Mouse (Mus musculus): ENCODE results near the gene Tfcp2l1. TPM values are rescaled to one million over a fixed set of nuclear protein-coding genes. Genes with fewer than 3 reads are reported as not detected.
A peak's percentile ranks its signal among the peaks of the same experiment; 100 is the strongest.

The Tfcp2l1 gene
- total RNA-seq, 2 experiments from 2014 or later = 1.8 to 2.3 TPM

DNA sequence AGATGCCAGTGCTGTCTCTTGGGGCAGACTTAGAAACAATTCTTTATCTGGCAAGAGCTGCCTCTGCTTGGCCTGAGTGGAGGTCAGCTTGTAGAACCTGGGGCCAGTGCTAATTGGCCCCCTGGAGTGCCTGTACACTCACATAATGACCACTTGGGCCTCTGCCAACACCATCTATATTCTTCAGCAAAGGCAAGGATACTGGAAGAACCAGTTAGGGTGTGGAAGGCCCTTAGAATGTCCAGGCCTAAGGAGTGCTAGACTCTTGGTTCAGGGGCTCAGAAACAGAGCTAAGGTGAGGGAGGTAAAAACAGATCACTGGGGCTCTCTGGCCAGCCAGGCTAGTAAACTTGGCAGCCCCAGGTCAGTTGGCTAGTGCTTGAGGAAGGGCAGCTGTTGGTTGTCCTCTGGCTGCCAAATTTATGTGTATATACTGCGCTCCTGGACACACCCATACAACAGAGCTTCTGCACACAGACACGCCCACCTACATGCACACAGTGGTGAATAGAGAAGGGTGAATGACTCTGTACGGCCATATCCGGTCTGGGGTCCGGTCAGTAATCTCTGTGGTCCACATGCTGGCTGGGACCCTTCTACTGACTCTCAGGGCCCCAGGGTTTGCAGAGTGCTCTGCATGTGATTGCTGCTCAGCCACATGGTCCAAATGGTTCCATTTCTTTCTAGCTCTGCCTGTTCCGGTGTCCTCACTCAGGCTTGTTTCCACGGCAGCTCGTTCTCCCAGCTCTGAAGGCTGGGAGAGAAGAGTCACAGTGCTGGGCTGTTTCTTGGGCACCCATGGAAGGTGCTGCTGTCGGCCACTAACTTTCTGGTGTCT lies 22.4 kb downstream of the Tfcp2l1 start:
- peak; percentile 19 for DNase-seq
- intact Hi-C loops (cut with DNase I) = no loop called here

DNA sequence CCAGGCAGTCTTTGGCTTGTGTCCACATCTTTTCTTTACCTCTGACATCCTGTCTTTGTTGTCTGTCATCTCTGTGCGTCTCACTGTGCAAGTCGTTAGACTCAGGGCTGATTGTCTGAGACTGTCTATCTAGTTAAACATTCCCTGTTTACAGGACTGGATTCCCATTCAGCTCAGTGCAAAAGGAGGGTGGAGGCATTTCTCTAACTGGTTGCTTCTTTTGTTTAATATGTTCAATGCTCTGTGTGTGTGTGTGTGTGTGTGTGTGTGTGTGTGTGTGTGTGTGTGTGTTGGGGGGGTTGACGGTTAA lies 23.0 kb downstream of the Tfcp2l1 start:
- no peak for DNase-seq
- intact Hi-C loops (cut with DNase I) = no loop called here

DNA sequence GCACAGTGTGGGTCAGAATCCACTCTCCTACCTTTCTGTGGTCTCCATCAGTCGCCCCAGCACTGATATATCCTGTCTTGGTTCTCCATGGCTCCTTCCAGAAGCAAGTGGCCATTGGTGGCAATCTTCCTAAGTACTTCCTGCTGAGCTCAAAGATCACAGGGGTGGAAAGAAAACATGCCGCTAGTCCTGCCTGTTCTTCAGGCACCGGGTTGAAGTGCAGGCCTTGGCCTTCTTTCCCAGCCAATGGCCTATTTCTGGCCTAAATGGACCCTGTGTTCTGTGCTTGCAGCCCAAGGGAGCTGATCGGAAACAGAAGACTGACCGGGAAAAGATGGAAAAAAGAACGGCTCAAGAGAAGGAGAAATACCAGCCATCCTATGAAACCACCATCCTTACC lies 31.0 kb downstream of the Tfcp2l1 start:
- intact Hi-C loops (cut with DNase I) = no loop called here
- no peak for DNase-seq

DNA sequence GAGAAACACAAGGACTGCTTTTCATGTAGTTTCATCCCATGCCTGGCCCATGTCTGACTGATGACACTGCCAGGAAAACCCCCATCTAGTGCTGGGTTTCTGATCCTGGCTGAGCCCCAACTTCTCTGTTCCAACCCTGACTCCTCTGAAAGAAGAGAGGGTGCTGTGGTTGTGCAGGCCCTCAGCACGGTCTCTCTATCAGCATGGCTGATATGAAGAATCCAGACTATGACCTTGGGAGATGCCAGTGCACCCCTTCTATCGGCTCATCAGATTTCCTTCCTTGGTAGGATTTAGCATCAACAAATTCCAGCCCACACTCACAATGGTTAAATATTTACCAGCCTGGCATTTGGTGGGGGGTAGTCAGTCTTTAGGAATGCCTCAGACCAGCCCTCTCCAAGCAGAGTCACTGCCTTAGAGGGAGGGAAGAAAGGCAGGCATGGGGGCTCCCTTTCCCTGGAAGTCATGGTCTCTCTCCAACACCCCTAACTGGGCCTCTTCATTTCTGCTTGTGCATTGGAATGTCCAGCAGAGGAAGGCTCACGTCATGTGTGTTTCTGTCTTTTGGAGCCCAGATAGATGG lies 33.2 kb downstream of the Tfcp2l1 start:
- DNase-seq = no peak
- intact Hi-C loops (cut with DNase I) = no loop called here

DNA sequence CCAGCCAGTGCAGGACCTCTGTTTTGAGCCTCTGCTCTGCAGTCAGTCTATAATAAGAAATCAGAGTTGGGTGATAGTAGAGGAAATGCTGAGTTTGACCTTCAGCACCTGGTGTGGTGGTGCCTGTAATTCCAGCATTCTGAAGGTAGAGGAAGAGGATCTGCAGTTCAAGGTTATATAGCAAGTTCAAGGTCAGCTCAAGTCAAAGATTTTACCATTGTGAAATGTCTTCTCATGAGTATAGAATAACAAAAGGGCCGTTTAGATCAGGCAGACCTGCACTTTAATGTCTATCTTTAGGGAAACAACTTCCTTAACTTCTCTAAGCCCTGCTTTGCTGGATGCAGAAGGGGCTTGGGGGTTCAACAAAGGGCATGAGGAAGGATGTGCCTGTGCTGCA lies 35.3 kb downstream of the Tfcp2l1 start:
- intact Hi-C loops (cut with DNase I) = no loop called here

DNA sequence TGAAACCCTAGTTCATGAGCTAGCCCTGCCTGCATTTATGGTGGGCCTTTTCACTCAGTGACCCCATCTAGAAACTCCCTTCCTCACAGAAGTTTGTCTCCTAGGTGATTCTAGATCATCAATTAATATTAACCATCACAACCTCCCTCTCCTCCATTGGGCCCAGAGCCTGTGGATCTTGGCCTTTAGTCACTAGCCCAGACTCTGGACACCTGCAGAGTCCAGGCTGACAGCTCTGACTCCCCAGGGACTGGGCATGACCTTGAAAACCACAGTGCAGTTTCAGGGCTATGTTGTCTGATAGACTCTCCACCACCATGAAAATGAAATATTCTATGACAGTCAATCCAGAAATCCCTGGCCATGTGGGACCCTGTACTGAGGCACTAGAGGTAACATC lies 39.8 kb downstream of the Tfcp2l1 start:
- no peak for DNase-seq
- intact Hi-C loops (cut with DNase I) = no loop called here

More for the DNA sequence above, 35.3 kb downstream of the Tfcp2l1 start:
- DNase-seq = no peak

DNA sequence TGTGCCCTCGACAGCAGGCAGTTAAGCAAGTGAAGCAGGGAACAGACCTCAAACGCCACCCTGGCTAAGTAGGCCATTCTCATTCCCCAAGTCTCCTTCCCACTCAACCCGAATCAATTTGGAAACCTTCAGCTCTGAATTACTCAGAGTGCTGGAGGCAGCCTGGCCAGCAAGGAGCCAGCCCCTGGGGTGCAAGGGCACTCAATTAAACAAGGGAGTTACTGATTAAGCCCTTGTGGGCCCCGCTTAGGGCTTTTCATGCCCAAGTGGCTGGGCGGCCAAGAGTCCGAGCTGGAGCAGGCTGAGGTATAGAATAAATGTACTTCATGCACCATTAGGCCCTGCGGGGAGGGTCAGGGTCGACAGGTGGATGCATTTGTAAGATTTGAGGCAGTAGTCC lies 44.5 kb downstream of the Tfcp2l1 start:
- intact Hi-C loops (cut with DNase I) = no loop called here
- peak; percentile 10 for DNase-seq

DNA sequence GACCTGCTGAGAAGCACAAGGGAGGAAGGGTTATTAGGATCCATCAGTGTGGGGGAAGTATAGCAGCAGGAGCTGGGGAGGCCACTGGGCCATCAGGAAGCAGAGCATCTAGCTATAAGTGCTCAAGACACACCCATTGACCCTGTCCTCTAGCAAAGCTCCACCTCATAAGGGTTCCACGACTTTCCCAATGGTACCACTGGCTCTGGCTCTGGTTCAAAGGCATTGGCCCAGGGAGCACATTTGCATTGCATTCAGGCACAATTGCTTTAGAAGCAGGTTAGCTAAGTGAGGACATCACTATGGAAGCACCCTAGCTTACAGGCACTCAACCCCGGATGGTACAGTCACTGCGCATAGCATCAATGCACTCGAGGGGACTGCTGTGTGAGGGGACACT lies 46.4 kb downstream of the Tfcp2l1 start:
- intact Hi-C loops (cut with DNase I) = no loop called here
- no peak for DNase-seq

DNA sequence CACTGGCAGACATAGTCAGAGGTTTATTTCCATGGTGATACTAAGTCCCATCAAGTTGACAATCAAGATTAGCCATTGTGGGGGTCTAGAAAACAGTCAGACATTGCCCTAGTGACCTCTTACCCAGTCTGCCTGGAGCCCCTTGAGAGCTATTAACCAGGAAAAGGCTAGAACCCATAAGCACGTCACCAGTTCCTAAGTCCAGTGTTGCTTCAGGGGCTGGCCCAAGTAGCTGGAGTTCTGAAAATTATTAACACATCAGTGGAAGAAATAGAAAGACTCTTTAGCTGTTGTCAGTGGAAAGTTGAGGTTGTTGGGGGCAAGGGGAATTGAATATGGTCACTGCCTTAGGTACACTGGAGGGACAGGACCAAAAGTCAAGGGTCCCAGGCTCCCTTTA lies 54.2 kb downstream of the Tfcp2l1 start:
- DNase-seq = no peak
- intact Hi-C loops (cut with DNase I) = no loop called here

DNA sequence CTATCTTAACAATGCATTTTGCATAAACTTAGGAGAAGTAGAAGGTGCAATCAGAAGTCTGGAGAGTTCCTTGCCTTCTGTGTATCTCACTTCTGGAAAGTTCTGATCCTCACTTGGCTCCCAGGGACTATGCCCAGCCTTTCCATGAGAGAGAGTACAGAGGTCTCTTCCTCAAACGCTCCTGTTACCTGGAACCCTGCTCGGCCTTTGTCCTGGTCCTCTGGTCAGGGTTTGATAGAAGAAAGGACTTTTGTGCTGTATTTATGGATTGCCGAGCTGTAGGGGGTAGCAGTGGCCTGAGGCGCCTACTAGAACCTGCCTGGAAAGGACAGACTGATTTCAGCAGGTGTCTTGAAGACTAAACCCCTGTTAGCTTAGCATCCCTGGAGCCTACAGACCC lies 55.9 kb downstream of the Tfcp2l1 start:
- intact Hi-C loops (cut with DNase I) = no loop called here
- DNase-seq = no peak

DNA sequence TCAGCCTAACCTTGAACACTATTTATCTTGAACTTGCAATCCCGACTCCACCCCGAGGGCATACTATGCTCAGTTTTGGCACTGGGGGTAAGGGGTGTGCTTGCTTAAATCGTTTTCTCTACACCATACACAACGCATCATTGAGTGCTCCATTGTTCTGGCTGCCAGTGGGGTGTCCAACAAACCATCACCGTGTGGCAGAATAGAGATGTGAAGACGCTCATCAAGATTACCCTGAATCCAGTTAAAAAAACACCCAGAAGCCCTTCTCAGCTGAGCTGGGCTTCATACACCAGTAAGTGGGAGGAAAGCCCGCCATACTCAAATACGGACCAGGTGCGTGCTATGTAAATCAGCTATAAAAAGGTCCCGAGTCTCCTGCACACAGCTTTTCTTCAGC lies 60.0 kb downstream of the Tfcp2l1 start:
- intact Hi-C loops (cut with DNase I) = no loop called here
- no peak for DNase-seq

DNA sequence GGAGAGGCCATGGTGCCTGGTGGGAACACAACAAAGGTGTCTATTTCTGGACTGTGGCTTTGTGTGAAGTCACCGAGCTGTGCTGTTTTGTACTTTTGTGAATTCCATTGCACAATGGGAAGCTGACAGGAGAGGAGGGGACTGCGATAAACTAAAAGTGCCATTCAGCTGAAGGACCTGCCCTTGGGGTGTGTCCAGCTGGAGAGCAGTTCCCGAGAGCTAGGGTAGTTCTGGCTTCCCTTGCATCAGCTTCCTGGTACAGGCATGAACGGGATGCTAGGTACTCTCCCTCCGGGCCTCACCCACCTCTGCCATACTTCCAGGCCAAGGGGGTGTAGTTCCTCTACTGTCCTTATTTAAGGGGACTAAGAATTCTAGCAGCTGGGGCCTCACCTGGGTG lies 62.1 kb downstream of the Tfcp2l1 start:
- DNase-seq = no peak
- intact Hi-C loops (cut with DNase I) = no loop called here

DNA sequence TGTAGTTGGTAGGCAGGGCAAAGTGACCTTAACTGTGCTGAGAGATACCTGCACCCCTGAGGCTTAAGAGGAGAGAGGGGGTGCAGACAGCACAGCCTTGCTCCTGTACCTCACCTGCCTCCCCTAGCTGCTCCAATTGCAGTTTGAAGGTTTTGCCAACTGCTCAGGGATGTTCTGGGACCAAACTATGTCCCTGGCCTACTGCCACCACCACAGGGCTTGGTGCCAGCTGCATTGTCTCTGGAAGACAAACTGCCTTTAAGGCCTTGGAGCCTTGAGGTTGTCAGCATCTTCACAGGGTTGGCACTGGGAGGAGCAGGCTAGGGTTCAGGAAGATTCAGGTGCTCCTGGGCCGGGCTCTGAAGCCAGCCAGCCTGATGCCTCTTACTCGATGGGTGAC lies 66.7 kb downstream of the Tfcp2l1 start:
- DNase-seq = peak; percentile 54
- intact Hi-C loops (cut with DNase I) = no loop called here

DNA sequence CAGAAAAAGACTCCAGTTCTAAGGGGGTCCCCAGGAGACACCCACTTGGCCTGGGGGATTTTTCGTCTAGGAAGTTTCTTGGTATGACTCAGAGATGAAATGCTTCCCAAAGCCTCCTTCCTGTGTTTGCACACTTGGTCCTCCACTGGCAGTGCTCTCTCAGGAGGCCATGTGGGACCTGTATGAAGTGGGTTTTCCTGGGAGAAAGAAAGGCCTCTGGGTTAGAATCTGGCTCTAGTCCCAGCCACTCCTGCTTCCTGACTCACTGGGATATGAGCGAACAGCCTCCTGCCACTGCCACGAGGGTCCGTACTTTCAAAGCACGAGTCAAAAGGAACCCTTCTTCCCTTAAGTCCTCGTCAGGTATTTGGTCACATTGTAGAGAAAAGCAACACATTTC lies 70.2 kb downstream of the Tfcp2l1 start:
- intact Hi-C loops (cut with DNase I) = no loop called here
- no peak for DNase-seq

DNA sequence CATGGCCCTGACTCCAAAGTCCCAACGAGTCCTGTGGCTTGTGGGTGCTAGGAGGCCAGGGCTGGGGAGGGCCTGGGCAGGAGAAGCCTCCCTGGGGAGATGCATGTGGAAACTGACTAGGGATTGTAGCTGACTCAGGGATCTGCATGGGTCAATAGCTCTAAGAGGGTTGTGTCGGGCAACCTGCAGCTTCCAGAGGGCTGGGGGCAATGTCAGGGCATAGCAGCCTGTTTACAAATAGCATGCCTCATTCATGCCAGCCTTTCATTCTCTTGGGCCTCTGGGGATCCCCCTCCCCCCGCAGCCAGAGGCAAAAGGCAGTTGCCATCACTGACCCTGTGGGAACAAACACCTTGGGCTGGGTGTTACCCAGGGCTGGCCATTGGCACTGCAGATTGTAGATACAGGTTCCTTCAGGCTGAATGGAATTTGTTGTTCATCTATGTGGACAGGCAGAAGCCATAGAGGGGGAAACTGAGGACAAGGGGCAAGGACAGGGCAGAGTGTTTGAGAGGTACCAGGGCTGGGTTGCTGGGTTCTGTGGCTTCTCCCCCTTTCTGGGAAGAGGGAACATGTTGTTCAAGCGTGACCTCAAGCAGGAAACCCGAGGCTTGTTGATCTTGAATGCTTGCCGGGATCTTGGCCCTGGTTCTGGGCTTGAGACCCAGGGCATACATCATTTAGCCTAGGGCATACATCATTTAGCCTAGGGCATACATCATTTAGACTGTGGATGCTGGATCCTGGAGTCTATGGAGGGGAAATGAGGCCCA lies 71.6 kb downstream of the Tfcp2l1 start:
- intact Hi-C loops (cut with DNase I) = no loop called here

DNA sequence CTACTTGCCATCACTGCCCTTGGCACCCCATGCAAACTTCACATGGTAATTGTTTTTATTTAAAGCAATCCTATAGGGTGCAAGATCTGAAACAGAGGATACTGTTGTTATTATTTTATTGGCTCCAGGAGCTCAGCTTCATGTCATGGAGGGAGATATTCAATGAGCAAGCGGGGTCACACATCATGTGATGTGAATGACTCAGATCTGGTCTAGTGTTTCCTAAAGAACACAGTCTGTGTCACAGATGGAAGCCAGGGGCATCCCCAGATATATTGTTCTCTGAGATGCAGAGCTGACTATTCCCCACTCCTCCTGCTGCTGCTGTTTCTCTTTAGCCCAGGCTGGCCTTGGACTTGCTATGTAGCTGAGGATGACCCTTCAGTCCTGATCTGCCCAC lies 72.2 kb downstream of the Tfcp2l1 start:
- intact Hi-C loops (cut with DNase I) = no loop called here
- DNase-seq = no peak

More for the DNA sequence above, 71.6 kb downstream of the Tfcp2l1 start:
- DNase-seq = no peak

DNA sequence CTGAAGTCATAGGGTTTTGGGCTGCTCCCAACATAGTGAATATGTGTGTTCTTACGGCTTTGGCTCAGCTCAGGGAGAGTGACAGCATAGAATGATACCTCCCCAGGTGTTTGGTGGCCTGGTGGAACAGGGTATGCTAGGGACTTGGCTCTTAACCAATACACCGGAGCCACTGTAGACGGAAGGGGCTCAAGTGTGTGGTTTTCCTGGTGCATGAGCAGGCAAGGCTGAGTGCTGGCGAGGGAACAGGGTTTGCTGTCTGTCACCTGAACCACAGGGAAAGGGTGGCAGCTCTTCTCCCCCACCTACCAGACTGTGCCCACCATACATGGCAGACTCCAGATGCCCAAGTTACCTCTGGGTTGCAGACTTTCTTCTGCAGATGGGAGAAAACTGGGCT lies 83.9 kb downstream of the Tfcp2l1 start:
- intact Hi-C loops (cut with DNase I) = no loop called here
- DNase-seq = no peak

DNA sequence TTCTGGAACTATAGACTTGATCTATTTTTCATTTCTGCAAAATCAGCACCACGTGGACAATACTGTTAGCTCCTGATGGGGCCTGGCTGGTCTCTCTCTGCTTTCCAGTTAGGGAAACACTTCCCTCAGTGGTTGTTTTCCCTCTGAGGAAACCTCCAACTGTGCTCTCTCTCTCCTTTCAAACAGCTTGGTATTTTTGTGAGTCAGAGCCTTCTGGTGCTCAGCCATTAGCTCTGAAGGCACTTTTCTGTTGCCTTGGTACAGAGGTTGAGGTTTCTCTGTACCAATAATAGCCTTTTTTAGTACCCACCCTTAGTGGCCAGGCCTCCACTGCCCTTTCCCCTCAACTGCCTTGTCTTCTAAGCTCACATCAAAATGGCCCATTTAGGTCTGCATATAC lies 88.5 kb downstream of the Tfcp2l1 start:
- no peak for DNase-seq
- intact Hi-C loops (cut with DNase I) = no loop called here

DNA sequence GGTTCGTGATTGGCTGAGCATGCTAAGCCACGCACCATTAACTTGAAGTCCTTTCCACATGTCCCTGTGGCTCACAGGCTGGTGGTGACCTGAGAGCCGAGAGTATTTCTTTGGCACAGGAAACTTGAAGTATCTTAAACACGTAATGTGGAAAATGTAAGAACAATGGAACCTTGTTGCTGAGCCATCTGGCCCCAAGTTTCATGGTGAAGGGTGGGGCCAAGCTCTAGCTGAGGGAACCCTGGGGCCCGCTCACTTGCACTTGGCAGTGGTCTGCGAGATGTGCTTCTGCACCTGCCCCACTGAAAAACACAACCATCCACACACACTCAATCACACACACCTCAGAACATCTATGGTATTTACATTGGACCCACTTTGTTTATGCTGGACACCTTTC lies 90.3 kb downstream of the Tfcp2l1 start:
- intact Hi-C loops (cut with DNase I) = no loop called here
- DNase-seq = no peak

DNA sequence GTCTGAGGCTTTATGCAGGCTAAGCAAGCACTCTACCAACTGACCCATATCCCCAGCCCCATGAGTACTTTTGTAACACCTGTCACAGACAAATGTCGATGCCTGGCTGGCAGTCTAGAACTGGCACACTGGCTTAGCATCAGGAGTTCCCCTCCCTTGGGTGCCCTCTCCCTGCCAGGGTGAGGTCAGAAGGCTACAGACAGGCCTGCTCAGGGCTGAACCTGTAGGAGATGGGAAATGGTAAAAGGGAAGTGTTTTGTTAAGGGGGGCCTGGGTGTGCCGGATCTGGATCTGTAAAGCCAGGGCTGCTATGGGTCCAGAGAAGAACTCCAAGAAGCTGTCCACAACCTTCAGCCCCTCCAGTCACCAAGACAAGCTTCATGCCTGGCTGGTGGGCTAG lies 92.0 kb downstream of the Tfcp2l1 start:
- intact Hi-C loops (cut with DNase I) = no loop called here
- DNase-seq = no peak

DNA sequence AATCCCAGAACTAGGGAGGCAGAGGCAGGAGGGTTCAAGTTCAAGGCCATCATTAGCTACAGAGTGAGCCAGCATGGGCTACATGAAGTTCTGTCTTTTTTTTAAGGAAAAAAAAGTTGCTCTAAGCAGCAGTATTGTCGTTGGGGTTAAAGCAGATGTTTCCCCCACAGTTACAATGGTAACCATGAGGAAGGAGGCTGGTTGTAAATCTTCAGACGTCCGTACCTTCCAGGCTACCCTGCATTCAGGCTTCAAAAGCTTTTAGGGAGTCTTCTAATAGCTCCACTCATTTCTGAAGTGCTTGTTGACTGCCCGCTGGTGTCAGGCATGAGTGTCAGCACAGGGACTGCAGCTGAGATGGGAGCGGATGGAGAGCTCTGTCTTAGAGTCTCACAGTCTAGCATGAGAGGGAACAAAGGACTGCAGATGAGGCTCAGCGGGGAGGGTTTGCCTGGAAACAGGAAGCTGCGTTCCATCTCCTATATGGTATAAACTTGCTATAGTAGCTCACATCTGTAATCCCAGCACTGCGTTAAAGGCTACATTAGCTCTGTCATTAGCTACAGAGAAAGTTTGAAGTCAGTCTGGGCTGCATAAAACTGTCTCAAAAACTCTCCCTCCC lies 92.8 kb downstream of the Tfcp2l1 start:
- intact Hi-C loops (cut with DNase I) = no loop called here
- no peak for DNase-seq

DNA sequence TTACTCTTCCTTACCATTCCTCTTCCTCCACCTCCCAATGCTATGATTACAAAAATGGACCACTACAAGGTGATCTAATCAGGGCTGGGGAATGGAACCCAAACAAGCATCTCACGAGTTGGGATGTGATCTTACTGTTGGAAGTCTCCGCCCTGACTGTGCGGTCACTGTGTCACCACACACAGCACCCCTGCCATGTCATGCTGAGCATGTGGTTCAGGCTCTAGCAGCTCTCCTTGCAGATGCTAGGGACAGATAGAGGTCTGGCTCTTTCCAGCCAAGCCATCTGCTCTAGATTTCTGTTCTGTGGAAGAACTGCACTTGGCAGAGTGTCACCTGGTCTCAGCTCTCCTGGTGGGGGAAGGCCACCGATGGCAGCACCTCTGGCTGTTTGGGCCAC lies 99.3 kb downstream of the Tfcp2l1 start:
- DNase-seq = no peak
- intact Hi-C loops (cut with DNase I) = no loop called here
